8 mouse cellular contexts compared by ENCODE assay signal in genomic region chr12:32819823-32820605, GRCm38 (mm10). TPM values are rescaled to one million over a fixed set of nuclear protein-coding genes. Genes with fewer than 3 reads are reported as not detected.
A peak's percentile ranks its signal among the peaks of the same experiment; 100 is the strongest.
DNase-seq lines count a peak whose midpoint lies in the region; ATAC-seq lines count a peak whose summit lies in the region.

No protein-coding gene starts in this region.

- H3K27ac ChIP-seq in hindbrain, embryonic 11.5 days (ENCODE audit: low read depth, low read length), result peak overlapping the region; percentile 91

- no peaks in the 10 kb centered on the region for H3K27me3 ChIP-seq in hindbrain, embryonic 11.5 days (ENCODE audit: control insufficient read depth, insufficient read depth, low read length)

- peak overlapping the region; percentile 68 for H3K4me2 ChIP-seq in hindbrain, embryonic 11.5 days (replicated peaks; ENCODE audit: low read depth, low read length)

- H3K4me3 ChIP-seq in hindbrain, embryonic 11.5 days (ENCODE audit: low read depth, low read length), result peak overlapping the region; percentile 77

- H3K9me3 ChIP-seq in hindbrain, embryonic 11.5 days (ENCODE audit: control insufficient read depth, low read length), result no peaks in the 10 kb centered on the region

- H3K9ac ChIP-seq in hindbrain, embryonic 11.5 days (ENCODE audit: low read depth, low read length), result peak overlapping the region; percentile 78

- no peaks in the 10 kb centered on the region for H3K4me1 ChIP-seq in hindbrain, embryonic 11.5 days (replicated peaks; ENCODE audit: control insufficient read depth, insufficient read depth, low read length)

- H3K36me3 ChIP-seq in hindbrain, embryonic 11.5 days (ENCODE audit: control insufficient read depth, insufficient read depth, low read length), result no peaks in the 10 kb centered on the region

- DNase-seq in Muller cell, postnatal 12 days (ENCODE audit: inconsistent ontology term), result peak; percentile 99
- DNase-seq in cerebellum, adult 9-11 months, result peak; percentile 99
- DNase-seq in frontal cortex, adult 2 months (ENCODE audit: extremely low spot score in 1 of 2, low spot score in 1 of 2), result peak; percentile 94 to 97
- DNase-seq in hindbrain, embryonic 11.5 days (ENCODE audit: low spot score), result peak; percentile 99
- DNase-seq in layer of hippocampus, postnatal 10 days (ENCODE audit: low spot score in 2 of 2), result peak; percentile 97 to 98
- peak; percentile 99 for DNase-seq in lung, postnatal 10 days
- peak; percentile 99 for DNase-seq in ovary, postnatal 36 days (ENCODE audit: low spot score)
- DNase-seq in thymus, postnatal 25 days, result peak; percentile 98

- under 1% methylated on average over 62 of the region's 80 CpGs for WGBS in hindbrain, embryonic 11.5 days

- peak; percentile 97 for ATAC-seq in hindbrain, embryonic 11.5 days (ENCODE audit: low FRiP score)

RNA-seq across cellular contexts. Expression of gene Nampt, which starts 0.7 kb away (rescaled TPM):
- polyA plus RNA-seq in frontal cortex, adult 2 months (2012; rRNA removed), result 30.5 and 35.7 TPM in 2 replicates
- 36.1 and 39.9 TPM in 2 replicates for polyA plus RNA-seq in hindbrain, embryonic 11.5 days (2014; fragmentation: Nextera tagmentation; extraction: Ambion mirVana)
- total RNA-seq in layer of hippocampus, postnatal 10 days (2021), result 10 to 100 TPM; 48.1 to 48.9 TPM

Comparison
In these comparisons a context has a peak if more than half of its experiments do, and no peak if none do; other contexts are left out.
1. Peak in every context shown above with its lines: DNase-seq, ATAC-seq, H3K4me3 ChIP-seq and H3K27ac ChIP-seq.